Mouse (Mus musculus): ENCODE data around the gene Pde4d. TPM values are rescaled to one million over a fixed set of nuclear protein-coding genes. Genes with fewer than 3 reads are reported as not detected.

Pde4d gene
- polyA plus RNA-seq, 1 experiment: 56.2 TPM

- Histone ChIP-seq H3K27ac (replicated peaks; ENCODE audit: low read depth, low read length) (no peak overlapping the region), H3K4me1 (ENCODE audit: control insufficient read depth, insufficient read depth, insufficient read length, low read length) (no peaks in the 10 kb centered on the region), H3K4me3 (ENCODE audit: insufficient read depth, low read depth, low read length) (no peak overlapping the region)
These were observed 741.4 kb downstream of the Pde4d start for GRCm38 (mm10) chr13:109191176-109191575.

GRCm38 (mm10) chr13:109205541-109205940, 755.8 kb downstream of the Pde4d start:
- H3K27ac ChIP-seq (replicated peaks; ENCODE audit: low read depth, low read length): no peak overlapping the region
- H3K4me3 ChIP-seq (ENCODE audit: insufficient read depth, low read depth, low read length): no peak overlapping the region
- H3K4me1 ChIP-seq (ENCODE audit: control insufficient read depth, insufficient read depth, insufficient read length, low read length): 0 out of 2 replicates have a peak, but pooled peaks cover 2% of the 10 kb centered on the region

GRCm38 (mm10) chr13:109208607-109209006, 758.9 kb downstream of the Pde4d start:
- no peak overlapping the region for H3K27ac ChIP-seq (replicated peaks; ENCODE audit: low read depth, low read length)
- no peak overlapping the region for H3K4me3 ChIP-seq (ENCODE audit: insufficient read depth, low read depth, low read length)
- 0 out of 2 replicates have a peak, but pooled peaks cover 2% of the 10 kb centered on the region for H3K4me1 ChIP-seq (ENCODE audit: control insufficient read depth, insufficient read depth, insufficient read length, low read length)

- Histone ChIP-seq H3K4me1 (ENCODE audit: control insufficient read depth, insufficient read depth, insufficient read length, low read length) (0 out of 2 replicates have a peak, but pooled peaks cover 2% of the 10 kb centered on the region), H3K4me3 (ENCODE audit: insufficient read depth, low read depth, low read length) (no peak overlapping the region), H3K27ac (replicated peaks; ENCODE audit: low read depth, low read length) (0 out of 2 replicates have a peak overlapping the region, but pooled peaks have one; percentile 27)
These were observed 759.7 kb downstream of the Pde4d start for GRCm38 (mm10) chr13:109209413-109209812.

GRCm38 (mm10) chr13:109210403-109210802, 760.7 kb downstream of the Pde4d start:
- no peak overlapping the region for H3K27ac ChIP-seq (replicated peaks; ENCODE audit: low read depth, low read length)
- no peak overlapping the region for H3K4me3 ChIP-seq (ENCODE audit: insufficient read depth, low read depth, low read length)
- H3K4me1 ChIP-seq (ENCODE audit: control insufficient read depth, insufficient read depth, insufficient read length, low read length): 0 out of 2 replicates have a peak, but pooled peaks cover 2% of the 10 kb centered on the region

- H3K4me1 ChIP-seq (ENCODE audit: control insufficient read depth, insufficient read depth, insufficient read length, low read length): 0 out of 2 replicates have a peak, but pooled peaks cover 2% of the 10 kb centered on the region
- H3K4me3 ChIP-seq (ENCODE audit: insufficient read depth, low read depth, low read length): peak overlapping the region; percentile 37
- no peak overlapping the region for H3K27ac ChIP-seq (replicated peaks; ENCODE audit: low read depth, low read length)
These were observed 761.7 kb downstream of the Pde4d start for GRCm38 (mm10) chr13:109211471-109211870.

- H3K27ac ChIP-seq (replicated peaks; ENCODE audit: low read depth, low read length): no peak overlapping the region
- peak overlapping the region; percentile 37 for H3K4me3 ChIP-seq (ENCODE audit: insufficient read depth, low read depth, low read length)
- 0 out of 2 replicates have a peak, but pooled peaks cover 2% of the 10 kb centered on the region for H3K4me1 ChIP-seq (ENCODE audit: control insufficient read depth, insufficient read depth, insufficient read length, low read length)
These were observed 762.3 kb downstream of the Pde4d start for GRCm38 (mm10) chr13:109211941-109212487.

- Histone ChIP-seq H3K27ac (replicated peaks; ENCODE audit: low read depth, low read length) (no peak overlapping the region), H3K4me1 (ENCODE audit: control insufficient read depth, insufficient read depth, insufficient read length, low read length) (0 out of 2 replicates have a peak, but pooled peaks cover 2% of the 10 kb centered on the region)
These were observed 763.2 kb downstream of the Pde4d start for GRCm38 (mm10) chr13:109212788-109213473.

GRCm38 (mm10) chr13:109219019-109219725, 769.4 kb downstream of the Pde4d start:
- H3K4me1 ChIP-seq (ENCODE audit: control insufficient read depth, insufficient read depth, insufficient read length, low read length): no peaks in the 10 kb centered on the region
- H3K4me3 ChIP-seq (ENCODE audit: insufficient read depth, low read depth, low read length): no peak overlapping the region

More at GRCm38 (mm10) chr13:109212788-109213473, 763.2 kb downstream of the Pde4d start:
- H3K4me3 ChIP-seq (ENCODE audit: insufficient read depth, low read depth, low read length): peak overlapping the region; percentile 37; the same call in 1 of the 2 replicates

GRCm38 (mm10) chr13:109228967-109229617, 779.3 kb downstream of the Pde4d start:
- H3K4me3 ChIP-seq (ENCODE audit: insufficient read depth, low read depth, low read length): peak overlapping the region; percentile 54
- H3K4me1 ChIP-seq (ENCODE audit: control insufficient read depth, insufficient read depth, insufficient read length, low read length): no peaks in the 10 kb centered on the region
- H3K27ac ChIP-seq (replicated peaks; ENCODE audit: low read depth, low read length): no peak overlapping the region

More at GRCm38 (mm10) chr13:109219019-109219725, 769.4 kb downstream of the Pde4d start:
- H3K27ac ChIP-seq (replicated peaks; ENCODE audit: low read depth, low read length): no peak overlapping the region

GRCm38 (mm10) chr13:109229618-109230334, 780.0 kb downstream of the Pde4d start:
- Histone ChIP-seq H3K4me1 (ENCODE audit: control insufficient read depth, insufficient read depth, insufficient read length, low read length) (no peaks in the 10 kb centered on the region), H3K4me3 (ENCODE audit: insufficient read depth, low read depth, low read length) (peak overlapping the region; percentile 54), H3K27ac (replicated peaks; ENCODE audit: low read depth, low read length) (no peak overlapping the region)

GRCm38 (mm10) chr13:109230335-109230987, 780.7 kb downstream of the Pde4d start:
- no peaks in the 10 kb centered on the region for H3K4me1 ChIP-seq (ENCODE audit: control insufficient read depth, insufficient read depth, insufficient read length, low read length)
- no peak overlapping the region for H3K27ac ChIP-seq (replicated peaks; ENCODE audit: low read depth, low read length)
- no peak overlapping the region for H3K4me3 ChIP-seq (ENCODE audit: insufficient read depth, low read depth, low read length)

- no peaks in the 10 kb centered on the region for H3K4me1 ChIP-seq (ENCODE audit: control insufficient read depth, insufficient read depth, insufficient read length, low read length)
- peak overlapping the region; percentile 21 for H3K4me3 ChIP-seq (ENCODE audit: insufficient read depth, low read depth, low read length)
- H3K27ac ChIP-seq (replicated peaks; ENCODE audit: low read depth, low read length): no peak overlapping the region
These were observed 782.2 kb downstream of the Pde4d start for GRCm38 (mm10) chr13:109231848-109232460.

- Histone ChIP-seq H3K4me1 (ENCODE audit: control insufficient read depth, insufficient read depth, insufficient read length, low read length) (no peaks in the 10 kb centered on the region), H3K27ac (replicated peaks; ENCODE audit: low read depth, low read length) (no peak overlapping the region), H3K4me3 (ENCODE audit: insufficient read depth, low read depth, low read length) (no peak overlapping the region)
These were observed 782.8 kb downstream of the Pde4d start for GRCm38 (mm10) chr13:109232531-109232930.

Measured in brown adipose tissue, adult 24 weeks (tissue).